In genomic region chr17:26011841-26012460, GRCm38 (mm10) we compare ENCODE assay signal across 8 mouse cellular contexts. TPM values are rescaled to one million over a fixed set of nuclear protein-coding genes. Genes with fewer than 3 reads are reported as not detected.
A peak's percentile ranks its signal among the peaks of the same experiment; 100 is the strongest.
DNase-seq lines count a peak whose midpoint lies in the region; ATAC-seq and TF ChIP-seq lines count a peak whose summit lies in the region.

No protein-coding gene starts in this region.

- H3K4me2 ChIP-seq in forebrain, embryonic 15.5 days (replicated peaks): peak overlapping the region; percentile 15; the same call in 1 of the 2 replicates
- peak overlapping the region; percentile 26; the same call in 1 of the 2 replicates for H3K4me2 ChIP-seq in lung, embryonic 16.5 days (ENCODE audit: low read depth, low read length)

- H3K4me1 ChIP-seq in G1E (ENCODE audit: insufficient read depth, low read depth, low read length): peaks cover 28% of the 10 kb centered on the region
- 0 out of 2 replicates have a peak, but pooled peaks cover 3% of the 10 kb centered on the region for H3K4me1 ChIP-seq in forebrain, embryonic 15.5 days
- no peaks in the 10 kb centered on the region; the same call in 1 of the 2 replicates for H3K4me1 ChIP-seq in lung, embryonic 16.5 days (replicated peaks; ENCODE audit: control insufficient read depth, insufficient read depth, low read length)

- peaks cover 28% of the 10 kb centered on the region for H3K36me3 ChIP-seq in G1E (replicated peaks)
- peaks cover 56% of the 10 kb centered on the region for H3K36me3 ChIP-seq in forebrain, embryonic 15.5 days
- peaks cover 16% of the 10 kb centered on the region for H3K36me3 ChIP-seq in lung, embryonic 16.5 days (ENCODE audit: control insufficient read depth, insufficient read depth, low read length)

- no peaks in the 10 kb centered on the region for H3K9me3 ChIP-seq in G1E (replicated peaks)
- no peaks in the 10 kb centered on the region for H3K9me3 ChIP-seq in forebrain, embryonic 15.5 days
- no peaks in the 10 kb centered on the region for H3K9me3 ChIP-seq in lung, embryonic 16.5 days (ENCODE audit: control insufficient read depth, low read length)

- H3K27me3 ChIP-seq in G1E (ENCODE audit: insufficient read depth, low read length): no peaks in the 10 kb centered on the region
- H3K27me3 ChIP-seq in forebrain, embryonic 15.5 days: no peaks in the 10 kb centered on the region
- no peaks in the 10 kb centered on the region for H3K27me3 ChIP-seq in lung, embryonic 16.5 days (ENCODE audit: control insufficient read depth, insufficient read depth, low read depth, low read length)

- 10% methylated on average over 15 of the region's 15 CpGs for WGBS in forebrain, embryonic 15.5 days
- 11% methylated on average over 15 of the region's 15 CpGs for WGBS in lung, embryonic 16.5 days

- no peak overlapping the region for H3K9ac ChIP-seq in forebrain, embryonic 15.5 days (replicated peaks)
- no peak overlapping the region for H3K9ac ChIP-seq in lung, embryonic 16.5 days (ENCODE audit: low read length)

- peak; percentile 91 for DNase-seq in G1E (ENCODE audit: low spot score)
- DNase-seq in cerebellum, adult 11-12 months: peak; percentile 89
- DNase-seq in heart, postnatal 4 days: peak; percentile 84
- DNase-seq in layer of hippocampus, adult 2 months (ENCODE audit: low spot score in 2 of 2): peak; percentile 46 to 67
- DNase-seq in ovary, postnatal 10 days (ENCODE audit: low spot score): peak; percentile 34
- DNase-seq in thymus, postnatal 10 days (ENCODE audit: low spot score in 2 of 2): peak; percentile 43 to 80

- peak; percentile 71 for ATAC-seq in G1E (ENCODE audit: extremely low read depth, insufficient number of reproducible peaks, low FRiP score, poor library complexity, severe bottlenecking)
- ATAC-seq in forebrain, embryonic 15.5 days (replicated peaks): peak; percentile 36; the same call in 1 of the 2 replicates
- ATAC-seq in lung, embryonic 16.5 days (ENCODE audit: low read depth): peak; percentile 80

- peak overlapping the region; percentile 61; the same call in 1 of the 2 replicates for H3K4me3 ChIP-seq in G1E (ENCODE audit: low read depth, low read length)
- H3K4me3 ChIP-seq in forebrain, embryonic 15.5 days: no peak overlapping the region
- no peak overlapping the region for H3K4me3 ChIP-seq in layer of hippocampus, adult 2 months
- no peak overlapping the region for H3K4me3 ChIP-seq in lung, embryonic 16.5 days (ENCODE audit: low read length)

- H3K27ac ChIP-seq in forebrain, embryonic 15.5 days (replicated peaks): no peak overlapping the region
- peak overlapping the region; percentile 57; the same call in 1 of the 2 replicates for H3K27ac ChIP-seq in layer of hippocampus, adult 2 months
- no peak overlapping the region for H3K27ac ChIP-seq in lung, embryonic 16.5 days (ENCODE audit: low read length)

- peak; percentile 71 for TF ChIP-seq CTCF in G1E (IDR thresholded peaks at IDR 0.05; ENCODE audit: low read depth, low read length)
- TF ChIP-seq CTCF in layer of hippocampus, adult 2 months (conservative IDR thresholded peaks at IDR 0.05): peak; percentile 76

RNA-seq across cellular contexts. Expression of gene Capn15, which starts 26.4 kb away (rescaled TPM):
- total RNA-seq in G1E (2014; fragmentation: Nextera tagmentation) (14.6 and 17.3 TPM in 2 replicates), G1E (2017) (2.8 and 3.2 TPM in 2 replicates)
- polyA plus RNA-seq in G1E (2012): 41.6 and 47.8 TPM in 2 replicates
- 23.9 and 24.8 TPM in 2 replicates for polyA plus RNA-seq in forebrain, embryonic 15.5 days (2015; fragmentation: Nextera tagmentation; extraction: Ambion mirVana)
- 10 to 100 TPM; 13.0 to 16.7 TPM for total RNA-seq in heart, postnatal 4 days (2021)
- 10 to 100 TPM; 53.6 to 58.8 TPM for total RNA-seq in layer of hippocampus, adult 2 months (2021)
- 21.1 TPM in 2 replicates for polyA plus RNA-seq in lung, embryonic 16.5 days (2015; fragmentation: Nextera tagmentation; extraction: Ambion mirVana)

RNA-seq across cellular contexts. Expression of gene Rab11fip3, which starts 57.4 kb away (rescaled TPM):
- total RNA-seq in G1E (2014; fragmentation: Nextera tagmentation) (9.9 and 13.9 TPM in 2 replicates), G1E (2017) (2.8 and 3.0 TPM in 2 replicates)
- 9.3 and 11.2 TPM in 2 replicates for polyA plus RNA-seq in G1E (2012)
- 34.0 and 36.3 TPM in 2 replicates for polyA plus RNA-seq in forebrain, embryonic 15.5 days (2015; fragmentation: Nextera tagmentation; extraction: Ambion mirVana)
- total RNA-seq in heart, postnatal 4 days (2021): 10 to 100 TPM; 21.0 to 22.9 TPM
- 100 to 1,000 TPM; 108 to 115 TPM for total RNA-seq in layer of hippocampus, adult 2 months (2021)
- polyA plus RNA-seq in lung, embryonic 16.5 days (2015; fragmentation: Nextera tagmentation; extraction: Ambion mirVana): 6.5 and 6.7 TPM in 2 replicates

RNA-seq across cellular contexts. Expression of gene A930017K11Rik, which starts 59.6 kb away (rescaled TPM):
- total RNA-seq in G1E (2014; fragmentation: Nextera tagmentation) (not detected in 2 replicates), G1E (2017) (0.06 TPM in 1 of 2 replicates, not detected in the other)
- polyA plus RNA-seq in G1E (2012): 0.03 and 0.07 TPM in 2 replicates
- 0.09 TPM in 1 of 2 replicates, not detected in the other for polyA plus RNA-seq in forebrain, embryonic 15.5 days (2015; fragmentation: Nextera tagmentation; extraction: Ambion mirVana)
- not detected for total RNA-seq in heart, postnatal 4 days (2021)
- under 1 TPM; 0.41 to 0.64 TPM for total RNA-seq in layer of hippocampus, adult 2 months (2021)
- polyA plus RNA-seq in lung, embryonic 16.5 days (2015; fragmentation: Nextera tagmentation; extraction: Ambion mirVana): 0.08 and 0.16 TPM in 2 replicates

Comparison
In these comparisons a context has a peak if more than half of its experiments do, and no peak if none do; other contexts are left out.
1. DNase-seq: peak in every context shown above with its lines; median percentile 91 in G1E; 89 in cerebellum, adult 11-12 months; 84 in heart, postnatal 4 days; 62 in thymus, postnatal 10 days; 56 in layer of hippocampus, adult 2 months; 34 in ovary, postnatal 10 days.
2. RNA of gene Rab11fip3, which starts 57.4 kb away (total RNA-seq): 108 to 115 TPM in layer of hippocampus, adult 2 months; 21.0 to 22.9 TPM in heart, postnatal 4 days and 2.8 to 13.9 TPM in G1E; every median in the first group is over 4 times any median in the second.
3. Peak in every context shown above with its lines, with median percentiles within 50 percentile points of each other: ATAC-seq.